Mouse (Mus musculus) inflammation-experienced regulatory T-cells, adult 6 months (primary cell): ENCODE data around the gene Itfg1. TPM values are rescaled to one million over a fixed set of nuclear protein-coding genes. Genes with fewer than 3 reads are reported as not detected.
"Not testable (repeated sequence)": the region's sequence is repeated elsewhere in the genome, so short reads cannot be mapped to it uniquely, and the experiment has no call there.

Experiments
- ATAC-seq: one replicate; pipeline ENCODE4 v1.8.0; 2017
- polyA plus RNA-seq, 3 experiments: library from polyadenylated mRNA; unstranded; fragments of 100-300 nt; shearing (Covaris generic); gene quantifications; one replicate each; pipeline ENCODE4 v1.2.1; 2017

Gene Itfg1
- polyA plus RNA-seq, result 10 to 100 TPM; 18.5 to 25.7 (median 21.1) TPM

DNA sequence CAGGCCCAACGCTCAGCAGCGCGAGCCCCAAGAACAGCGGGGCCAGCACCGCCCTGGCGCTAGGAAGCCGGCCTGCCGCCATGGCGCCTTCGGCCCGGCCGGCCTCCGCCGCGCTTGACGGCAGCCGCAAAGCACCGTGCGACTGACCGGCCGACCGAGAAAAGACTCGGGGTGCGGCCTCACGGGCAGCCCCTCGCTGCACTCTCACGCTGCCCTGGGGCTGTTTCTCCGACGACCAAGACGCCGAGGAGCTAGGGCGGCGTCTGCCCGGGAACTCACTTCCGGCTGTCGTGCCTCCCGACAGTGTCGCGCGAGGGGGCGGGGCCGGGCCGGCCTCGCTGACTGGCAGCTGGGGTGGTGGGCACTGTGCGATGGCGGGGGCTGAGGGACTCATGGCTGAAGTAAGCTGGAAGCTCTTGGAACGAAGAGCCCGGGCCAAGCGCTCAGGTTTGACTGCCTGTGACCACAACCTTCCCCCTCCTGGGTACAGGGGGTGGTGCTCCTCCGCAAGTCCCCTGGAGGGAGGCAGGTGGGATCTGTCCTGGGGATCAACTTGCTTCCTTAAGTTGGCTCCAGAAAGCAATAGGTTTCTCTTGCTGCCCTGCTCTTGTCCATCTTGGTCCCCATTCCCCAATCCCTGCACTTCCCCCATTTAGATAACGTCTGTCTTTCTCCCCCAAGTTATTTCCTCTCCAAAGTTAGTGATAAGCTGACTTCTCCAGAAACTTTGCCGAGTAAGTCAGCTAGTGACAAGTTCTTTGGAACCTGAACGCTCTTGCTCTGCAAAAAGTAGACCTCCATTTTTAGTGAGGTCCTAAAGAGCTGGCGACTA, at the start of gene Itfg1, which contains the start of gene Phkb:
Gene Itfg1 (minus strand): TSS at position 265 of the 832 bp plus-strand sequence.
Gene Phkb (plus strand): TSS at position 303 of the 832 bp plus-strand sequence.
- peak; percentile 80 for ATAC-seq

DNA sequence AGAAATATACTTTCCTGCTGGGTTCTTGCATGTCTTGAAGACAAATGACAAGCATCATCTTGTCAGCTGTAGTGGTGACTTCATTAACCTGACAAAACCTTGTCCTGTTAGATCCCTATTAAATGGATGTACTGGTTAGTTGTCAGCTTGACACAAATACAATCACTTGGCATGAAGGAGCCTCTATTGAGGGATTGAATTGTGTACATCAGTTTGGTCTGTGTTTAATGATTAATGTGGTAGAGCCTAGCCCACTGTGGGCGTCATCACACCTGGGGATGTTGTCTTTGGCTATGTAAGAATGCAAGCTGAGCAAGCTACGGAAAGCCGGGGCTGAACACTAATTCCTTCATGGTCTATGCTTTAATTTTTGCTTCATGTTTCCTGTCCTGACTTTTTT, 44.1 kb upstream of the Itfg1 start:
- no peak for ATAC-seq

DNA sequence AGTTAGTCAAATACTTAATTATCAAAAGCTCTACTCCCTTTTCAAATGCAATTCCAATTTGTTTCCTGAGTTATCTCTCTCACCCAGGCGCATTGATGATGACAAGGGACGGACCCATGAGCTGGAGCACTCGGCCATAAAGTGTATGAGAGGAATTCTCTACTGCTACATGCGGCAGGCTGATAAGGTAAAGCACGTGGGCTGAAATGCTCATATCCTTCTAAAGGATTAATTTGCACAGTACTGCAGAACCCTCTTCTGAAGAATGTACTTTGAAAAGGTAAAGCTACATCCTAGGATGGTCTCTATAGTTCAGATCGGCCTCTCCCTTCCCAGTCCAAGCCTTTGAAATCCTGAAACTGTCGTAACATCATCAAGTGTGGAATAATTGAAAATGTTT, 38.9 kb upstream of the Itfg1 start:
- no peak for ATAC-seq

DNA sequence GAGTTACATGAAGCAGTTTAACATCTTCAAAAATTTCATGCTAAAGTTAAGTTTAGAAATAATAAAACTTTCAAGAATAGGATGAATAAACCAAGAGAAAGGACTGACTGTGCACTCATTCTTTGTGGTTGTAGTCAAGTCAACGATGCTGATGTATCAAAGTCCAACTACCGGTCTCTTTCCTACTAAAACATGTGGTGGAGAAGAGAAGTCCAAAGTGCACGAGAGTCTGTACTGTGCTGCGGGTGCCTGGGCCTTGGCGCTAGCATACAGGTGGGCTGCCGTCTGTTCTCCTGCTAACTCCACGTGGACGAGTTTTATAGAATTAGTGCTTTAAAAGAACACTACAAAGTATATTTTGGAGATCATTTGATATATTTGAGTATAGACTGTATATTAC, 37.3 kb upstream of the Itfg1 start:
- no peak for ATAC-seq

DNA sequence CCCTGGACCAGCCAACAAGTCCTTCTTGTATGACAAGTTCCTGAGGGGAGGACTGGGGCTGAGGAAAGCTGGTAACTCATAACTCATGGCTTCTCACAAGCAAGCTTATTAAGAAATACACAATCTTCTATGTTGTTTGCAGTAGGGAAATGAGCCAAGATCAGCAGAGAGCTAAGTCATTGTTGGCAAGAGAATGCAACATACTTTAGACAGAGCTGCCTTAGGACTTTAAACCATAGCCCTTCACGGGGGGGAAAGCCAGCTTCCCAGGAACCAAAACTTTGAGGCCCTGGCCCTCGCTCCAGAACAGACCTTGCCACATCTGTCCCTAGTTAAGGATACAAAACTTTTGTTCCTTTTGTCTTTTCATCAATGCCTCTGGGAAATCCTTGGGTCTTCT, 30.9 kb upstream of the Itfg1 start:
- no peak for ATAC-seq

DNA sequence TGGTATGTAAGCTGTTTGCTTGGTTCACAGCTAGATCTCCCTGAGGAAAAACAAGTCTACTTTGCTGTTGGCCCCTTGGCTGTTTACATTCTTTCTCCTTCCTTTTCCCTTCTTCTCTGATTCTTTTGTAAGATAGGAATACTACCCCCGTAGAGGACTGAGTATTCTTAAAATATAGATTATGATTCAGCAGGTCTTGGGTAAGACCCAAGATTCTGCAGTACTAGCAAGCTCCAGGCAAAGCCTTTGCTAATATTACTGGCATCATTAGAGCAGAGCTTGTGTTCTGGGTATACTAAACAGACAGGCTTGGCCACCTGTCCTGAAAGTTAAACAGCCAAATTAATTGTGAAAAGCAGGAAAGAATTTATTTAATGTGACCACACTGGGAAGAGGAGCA, 21.7 kb upstream of the Itfg1 start:
- ATAC-seq, result no peak

DNA sequence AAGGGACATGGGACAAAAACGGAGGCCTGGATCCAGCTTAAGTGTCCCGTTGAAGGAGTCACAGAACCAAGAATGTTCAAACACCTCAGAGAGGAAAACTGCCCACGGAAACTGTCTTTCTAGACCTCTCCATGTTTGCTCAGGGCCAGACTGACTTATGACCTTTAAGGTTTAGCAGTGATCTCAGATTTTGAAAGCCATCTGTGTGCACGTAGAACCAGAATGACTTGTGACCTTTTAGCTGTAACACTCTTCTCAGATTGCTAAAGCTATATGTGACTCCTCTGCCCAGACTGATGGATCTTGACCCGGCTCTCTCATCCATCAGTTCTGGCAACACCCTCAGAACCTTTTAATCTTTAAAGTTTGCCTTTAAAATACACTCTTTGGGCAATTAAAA, 19.9 kb upstream of the Itfg1 start:
- no peak for ATAC-seq

DNA sequence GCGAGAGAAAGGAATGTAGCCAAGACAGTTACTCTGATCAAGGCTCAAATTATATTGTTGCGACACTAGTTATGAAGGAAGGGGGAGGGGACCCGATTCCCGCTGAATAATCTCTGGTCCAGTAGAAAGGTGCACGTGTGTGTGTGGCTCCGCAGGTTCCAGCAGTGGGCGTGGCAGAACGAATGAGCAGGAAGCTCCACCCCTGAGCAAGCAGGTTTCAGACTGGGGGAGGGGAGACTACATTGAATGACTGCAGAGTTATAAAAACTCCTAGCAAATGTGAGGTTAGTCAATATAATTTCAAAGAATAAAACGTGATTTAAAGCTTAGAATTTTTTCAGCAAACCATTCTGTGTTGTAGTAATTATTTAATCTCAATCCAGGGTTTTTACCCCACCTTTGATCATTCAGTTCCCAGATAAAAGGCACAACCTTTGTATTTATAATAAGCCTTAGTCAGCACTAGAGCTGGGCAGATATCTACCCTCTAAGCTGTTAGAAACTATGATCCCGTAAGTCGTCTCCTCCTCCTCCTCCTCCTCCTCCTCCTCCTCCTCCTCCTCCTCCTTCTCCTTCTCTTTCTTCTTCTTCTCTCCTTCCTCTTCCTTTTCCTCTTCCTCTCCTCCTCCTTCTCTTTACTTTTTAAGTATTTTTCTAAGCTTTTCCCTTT, 16.6 kb upstream of the Itfg1 start:
- not testable (repeated sequence) for ATAC-seq

DNA sequence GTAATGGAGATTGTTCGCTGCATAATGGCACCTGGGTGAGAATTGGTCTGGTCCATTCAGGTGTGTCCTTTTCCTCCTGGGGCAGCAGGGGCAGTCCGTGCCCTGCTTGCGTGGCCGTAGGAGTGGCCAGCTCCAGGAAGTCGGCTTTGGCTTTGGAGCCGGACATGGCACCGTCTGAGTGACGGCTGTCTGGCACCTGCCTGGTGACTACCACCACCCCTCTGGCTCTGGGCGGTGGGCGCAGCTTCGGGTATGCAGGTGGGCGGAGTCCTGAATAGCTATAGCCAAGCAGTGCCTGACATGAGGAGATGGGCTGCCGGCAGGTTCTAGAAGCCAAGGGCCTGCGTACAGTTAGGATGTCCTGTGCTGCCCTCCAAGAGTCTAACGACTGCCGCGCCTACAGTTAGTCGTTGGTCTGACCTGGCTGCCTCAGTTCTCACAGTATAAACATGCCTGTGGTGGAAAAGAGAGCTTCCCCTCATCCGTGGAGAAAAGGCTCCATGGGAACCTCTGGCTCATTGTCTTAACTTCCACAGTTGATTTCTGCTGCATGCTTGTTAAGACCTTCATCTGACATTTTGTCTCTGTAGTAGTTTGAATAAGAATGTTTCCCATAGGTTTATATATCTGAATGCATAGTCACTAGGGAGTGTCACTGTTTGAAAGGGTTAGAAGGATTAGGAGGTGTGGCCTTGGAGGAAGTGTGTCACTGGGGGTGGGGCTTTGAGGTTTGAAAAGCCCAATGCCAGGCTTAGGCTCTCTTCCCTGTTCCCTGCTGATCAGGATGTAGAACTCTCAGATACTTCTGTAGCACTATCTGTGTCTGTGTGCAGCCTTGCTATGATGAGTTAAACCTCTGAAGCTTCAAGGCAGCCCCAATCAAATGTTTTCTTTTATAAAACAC, 13.8 kb upstream of the Itfg1 start:
- ATAC-seq, result no peak

DNA sequence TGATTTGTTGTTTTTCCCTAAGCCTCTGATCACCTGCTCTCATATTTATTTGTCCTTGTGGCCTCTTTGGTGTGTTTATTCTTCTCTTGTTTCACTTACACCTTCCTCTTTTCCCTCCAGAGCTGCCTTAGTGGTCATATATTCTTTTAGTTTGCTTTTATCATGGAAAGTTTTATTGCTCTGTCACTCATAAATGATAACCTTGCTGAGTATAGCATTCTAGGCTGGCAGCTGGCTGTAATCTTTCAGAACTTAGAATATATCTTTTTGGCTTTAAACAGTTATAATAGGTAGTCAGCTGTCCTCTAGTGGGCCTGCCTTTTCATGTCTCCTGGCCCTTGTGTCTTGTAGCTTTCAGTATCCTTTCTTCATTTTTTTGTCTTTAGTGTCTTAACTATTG, 5.2 kb upstream of the Itfg1 start:
- ATAC-seq, result no peak

DNA sequence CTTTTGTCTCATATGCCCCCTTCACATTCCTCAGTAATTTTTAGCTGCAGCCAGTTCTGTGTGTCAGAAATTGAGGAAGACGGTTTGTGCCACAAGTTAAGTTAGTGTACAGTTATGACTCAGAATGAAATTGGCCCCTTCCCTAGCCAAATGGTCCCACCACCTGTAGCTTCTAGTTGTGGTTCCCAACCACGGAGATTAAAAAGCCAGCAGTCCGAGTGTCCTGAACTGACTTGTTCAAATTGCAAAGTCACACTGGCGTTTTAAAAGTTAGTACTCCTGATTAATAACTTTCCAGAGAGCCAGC, 721 bp upstream of the Itfg1 start:
- peak; percentile 11 for ATAC-seq

DNA sequence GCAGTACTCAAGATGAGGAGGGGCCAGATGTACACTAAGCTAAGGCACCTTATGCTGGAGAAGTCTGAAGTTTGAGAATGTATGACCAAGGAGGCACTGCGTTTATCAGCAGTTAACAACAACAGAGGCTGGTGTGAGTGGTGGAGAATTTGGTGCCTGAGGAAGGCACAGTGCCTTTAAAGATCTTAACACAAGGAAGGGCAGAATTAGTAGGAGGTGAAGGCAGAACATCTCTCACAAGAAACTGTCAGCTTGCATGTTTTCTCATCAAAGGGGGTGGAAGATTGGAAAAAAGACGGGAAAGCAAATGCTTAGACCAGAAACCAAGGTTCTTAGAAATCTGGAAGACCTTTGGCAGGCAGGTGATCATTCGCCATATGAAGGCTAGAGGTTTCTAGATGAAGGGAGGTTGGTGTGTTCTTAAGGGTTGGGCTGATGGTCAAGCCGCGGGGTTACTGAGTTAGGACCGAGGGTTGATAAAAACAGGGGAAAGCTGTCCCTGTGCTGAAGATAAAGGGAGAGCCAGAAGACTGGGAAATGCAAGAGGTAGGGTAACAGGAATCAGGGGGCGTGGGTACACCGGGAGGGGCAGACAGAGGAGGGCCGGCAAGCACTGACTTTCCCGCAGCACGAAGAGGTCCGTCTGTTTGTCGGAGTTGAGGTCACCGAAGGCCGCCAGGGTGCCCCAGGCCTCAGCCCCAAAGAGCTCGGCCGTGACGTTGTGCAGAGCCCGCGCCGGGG, 635 bp downstream of the Itfg1 start:
- no peak for ATAC-seq

DNA sequence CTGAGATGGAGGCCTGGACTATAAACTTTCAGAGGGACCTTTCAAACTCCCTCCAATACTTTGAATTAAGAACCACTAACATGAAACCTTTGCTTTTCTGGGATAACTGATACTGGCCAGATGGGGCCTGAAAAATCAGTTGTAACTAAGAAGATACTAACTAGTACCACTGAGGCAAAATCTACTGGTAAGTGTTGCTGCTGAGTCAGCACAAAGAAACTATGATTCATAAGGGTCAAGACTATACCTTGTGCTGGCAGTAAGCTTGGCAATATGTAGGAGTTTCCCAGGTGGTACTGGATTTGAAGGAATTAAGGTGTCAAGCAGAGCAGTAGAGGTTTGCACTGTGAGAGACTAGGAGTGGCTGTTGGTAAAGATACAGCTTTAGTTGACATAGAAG, 27.1 kb downstream of the Itfg1 start:
- ATAC-seq, result no peak

DNA sequence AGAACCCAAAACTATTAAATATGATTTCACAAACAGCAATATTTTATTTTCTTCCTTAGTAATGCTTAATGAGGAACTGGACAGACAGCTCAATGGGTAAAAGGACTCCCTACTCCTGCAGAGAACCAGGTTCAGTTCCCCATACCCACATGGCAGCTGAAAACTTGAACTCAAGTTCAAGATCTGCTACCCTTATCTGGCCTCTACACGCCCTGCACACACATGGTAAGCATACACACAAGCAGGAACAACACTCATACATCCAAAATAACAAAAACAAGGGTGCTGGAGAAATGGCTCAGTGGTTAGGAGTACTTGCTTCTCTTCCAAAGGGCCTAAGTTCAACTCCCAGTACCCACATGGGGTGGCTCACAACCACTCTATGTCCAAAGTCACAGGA, 39.3 kb downstream of the Itfg1 start:
- no peak for ATAC-seq

DNA sequence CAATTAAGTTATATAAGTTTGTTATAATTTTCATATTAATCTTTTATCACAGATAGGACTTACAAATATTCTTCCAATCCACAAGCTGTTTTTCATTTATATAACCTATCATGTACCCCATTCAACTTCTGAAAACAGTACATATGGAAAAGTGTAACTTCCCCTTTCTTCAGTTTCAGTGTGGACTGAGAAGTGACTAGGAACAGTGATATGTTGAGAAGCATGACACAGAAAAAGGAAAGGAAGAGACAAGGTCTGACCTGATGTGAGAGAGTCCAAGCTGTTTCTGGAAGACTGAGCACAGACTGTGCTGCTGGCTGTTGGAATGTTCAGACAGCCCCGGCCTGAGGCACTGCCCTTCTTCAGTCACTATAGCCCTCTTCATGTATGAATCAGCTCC, 40.6 kb downstream of the Itfg1 start:
- no peak for ATAC-seq

DNA sequence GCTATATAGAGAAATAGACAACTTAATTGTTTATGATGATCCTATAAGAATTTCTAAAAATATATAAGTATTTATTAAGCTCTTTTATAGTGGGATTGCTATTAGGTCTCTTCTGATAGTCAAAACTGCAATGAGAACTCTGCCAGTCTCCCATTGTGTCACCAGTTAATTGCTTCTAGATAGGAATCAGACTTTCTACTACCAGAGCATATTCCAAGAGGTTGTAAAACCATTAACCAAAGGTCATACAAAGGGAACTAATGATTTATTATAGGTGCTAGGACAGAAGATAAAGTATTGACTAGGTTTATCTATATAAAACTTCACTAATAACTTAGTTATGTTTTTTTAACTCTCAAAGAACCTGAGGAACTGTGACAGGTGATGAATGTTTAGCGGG, 44.3 kb downstream of the Itfg1 start:
- ATAC-seq, result not testable (repeated sequence)

DNA sequence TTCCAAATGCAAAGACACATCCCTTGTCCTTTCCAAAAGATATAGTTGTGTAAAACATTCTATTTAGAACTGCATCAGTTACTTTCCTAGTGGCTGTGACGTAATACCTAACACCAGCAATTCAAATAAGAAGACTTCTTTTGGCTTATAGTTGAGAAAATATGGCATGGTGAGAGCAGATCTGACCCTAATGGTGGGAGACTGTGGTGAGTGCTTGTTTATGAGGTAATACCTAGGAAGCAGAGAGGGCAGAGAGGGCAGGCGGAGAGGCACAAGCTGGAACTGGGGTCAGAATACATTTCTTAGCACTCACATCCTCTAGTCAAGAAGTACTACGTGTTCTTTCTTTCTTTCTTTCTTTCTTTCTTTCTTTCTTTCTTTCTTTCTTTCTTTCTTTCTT, 52.4 kb downstream of the Itfg1 start:
- no peak for ATAC-seq

DNA sequence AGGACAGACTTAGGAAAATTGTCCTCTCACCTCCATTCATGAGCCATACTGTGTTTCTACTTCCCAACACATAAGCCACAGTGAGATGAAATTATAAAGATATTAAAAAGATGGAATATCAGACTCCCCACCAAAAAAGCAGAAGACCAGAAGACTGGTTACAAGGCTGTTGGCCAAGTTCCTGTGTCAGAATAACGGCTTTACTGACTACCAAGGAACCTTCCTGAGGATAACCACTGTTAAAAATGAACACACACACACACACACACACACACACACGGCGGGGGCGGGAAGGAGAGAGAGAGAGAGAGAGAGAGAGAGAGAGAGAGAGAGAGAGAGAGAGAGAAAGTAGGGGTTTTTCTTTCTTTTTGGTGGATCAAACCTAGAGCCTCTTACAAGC, 52.8 kb downstream of the Itfg1 start:
- no peak for ATAC-seq

DNA sequence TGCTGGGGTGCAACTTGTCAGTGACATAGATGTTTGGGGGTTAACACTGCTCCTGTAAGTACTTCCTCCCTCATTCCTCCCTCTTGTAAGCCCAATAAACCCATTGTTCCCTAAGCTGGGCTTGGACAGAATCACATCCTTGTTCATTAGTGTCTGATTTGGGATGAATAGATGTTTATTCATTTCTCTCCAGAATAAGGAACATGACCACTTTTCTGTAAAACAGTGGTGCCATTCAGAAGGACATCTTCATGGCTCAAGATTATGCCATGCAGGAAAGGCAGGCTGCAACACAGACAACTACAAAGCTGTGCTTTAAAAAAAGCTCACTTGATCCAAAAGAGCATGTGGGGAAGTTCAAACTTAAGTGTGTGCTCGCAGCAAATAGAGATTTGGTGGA, 55.2 kb downstream of the Itfg1 start:
- no peak for ATAC-seq

DNA sequence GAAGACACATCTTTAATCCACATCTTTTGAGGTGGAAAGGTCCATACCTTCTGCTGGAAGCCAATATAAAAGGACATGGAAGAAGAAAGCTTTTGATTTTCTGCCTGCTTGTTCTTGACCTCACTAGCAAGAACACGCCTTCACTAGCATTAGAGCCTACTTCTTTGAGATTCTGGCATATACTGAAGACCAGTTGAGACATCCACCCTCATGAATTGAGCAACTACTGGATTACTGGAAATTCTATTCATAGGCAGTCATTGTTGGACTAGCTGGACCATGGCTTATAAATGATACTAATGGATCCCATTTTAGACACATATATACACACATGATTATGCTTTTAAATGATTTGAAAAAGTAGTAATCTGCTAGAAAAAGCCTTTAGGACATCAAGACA, 56.9 kb downstream of the Itfg1 start:
- ATAC-seq, result no peak

DNA sequence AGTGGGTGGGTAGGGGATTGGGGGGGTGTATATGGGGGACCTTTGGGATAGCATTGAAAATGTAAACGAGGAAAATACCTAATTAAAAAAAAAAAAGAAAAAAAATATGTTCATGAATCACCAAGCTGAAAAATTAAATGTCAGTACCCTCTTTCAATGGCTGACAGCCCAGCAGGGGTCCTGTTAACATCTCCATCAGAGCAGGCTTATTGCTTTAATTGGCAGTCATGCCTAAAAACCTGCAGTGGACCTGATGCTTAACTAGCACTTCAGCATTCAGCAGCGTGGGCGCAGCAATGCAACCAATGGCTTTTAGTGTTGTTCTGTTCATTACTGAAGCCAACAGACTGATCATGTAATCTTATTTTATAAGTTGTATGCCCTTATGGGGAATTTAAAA, 60.6 kb downstream of the Itfg1 start:
- ATAC-seq, result no peak

DNA sequence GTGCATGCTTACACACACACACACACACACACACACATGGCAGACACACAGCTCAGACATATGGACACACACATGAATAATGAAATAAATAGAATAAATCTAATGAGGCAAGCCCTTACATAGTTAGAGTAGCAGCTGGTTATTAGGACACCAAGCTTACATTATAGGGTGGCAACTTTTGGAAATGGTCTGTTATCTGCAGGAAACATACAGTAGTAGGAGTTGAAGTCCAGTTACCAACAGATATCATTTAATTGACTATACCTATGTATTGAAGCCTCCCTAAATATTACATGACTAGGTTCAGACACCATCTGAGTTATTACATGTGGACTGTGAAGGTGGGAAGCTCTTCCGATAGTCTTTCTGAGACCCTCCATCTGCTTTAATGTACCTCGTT, 95.7 kb downstream of the Itfg1 start:
- no peak for ATAC-seq

DNA sequence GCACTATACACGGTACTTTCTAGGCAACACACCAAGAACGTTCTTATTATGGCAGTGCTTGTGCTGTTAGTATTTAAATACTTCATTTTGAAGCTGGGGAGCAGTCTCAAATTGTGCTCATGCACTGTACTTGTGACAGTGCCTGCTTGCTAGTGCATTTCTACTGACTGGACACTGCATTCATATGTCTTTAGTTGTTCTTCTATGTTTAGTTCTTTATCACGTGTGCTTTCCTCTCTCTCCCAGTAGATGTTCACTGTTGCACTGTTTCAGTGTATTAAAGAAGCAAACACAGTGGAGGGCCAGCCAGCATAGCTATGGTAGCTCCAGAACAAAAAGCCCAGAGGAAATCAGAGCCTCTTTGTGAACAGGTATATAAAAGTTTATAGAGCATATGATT, 110.2 kb downstream of the Itfg1 start:
- no peak for ATAC-seq
